Mouse (Mus musculus): ENCODE measurements around the gene Ttc21a. TPM values are rescaled to one million over a fixed set of nuclear protein-coding genes. Genes with fewer than 3 reads are reported as not detected.

The Ttc21a gene
- polyA plus RNA-seq, 1 experiment from 2014 or later = 0.28 TPM

Other genes with a start within 250 kb of the Ttc21a start
- gene Scn10a, start 218.3 kb upstream of the Ttc21a start, polyA plus RNA-seq (2015; fragmentation: Nextera tagmentation; extraction: Ambion mirVana) = not detected in 2 replicates
- not detected in 2 replicates for gene Scn11a, start 112.2 kb upstream of the Ttc21a start, polyA plus RNA-seq (2015; fragmentation: Nextera tagmentation; extraction: Ambion mirVana)
- 53.3 and 58.1 TPM in 2 replicates for gene Wdr48, start 42.7 kb upstream of the Ttc21a start, polyA plus RNA-seq (2015; fragmentation: Nextera tagmentation; extraction: Ambion mirVana)
- gene Gorasp1, start within 50 bp of the Ttc21a start, polyA plus RNA-seq (2015; fragmentation: Nextera tagmentation; extraction: Ambion mirVana) = 28.0 and 31.9 TPM in 2 replicates
- gene Csrnp1, start 47.1 kb downstream of the Ttc21a start, polyA plus RNA-seq (2015; fragmentation: Nextera tagmentation; extraction: Ambion mirVana) = 3.3 and 4.5 TPM in 2 replicates
- gene Xirp1, start 86.0 kb downstream of the Ttc21a start, polyA plus RNA-seq (2015; fragmentation: Nextera tagmentation; extraction: Ambion mirVana) = 0.14 and 0.22 TPM in 2 replicates
- 8.9 and 9.6 TPM in 2 replicates for gene Cx3cr1, start 132.3 kb downstream of the Ttc21a start, polyA plus RNA-seq (2015; fragmentation: Nextera tagmentation; extraction: Ambion mirVana)
- 0.52 and 0.98 TPM in 2 replicates for gene Ccr8, start 154.5 kb downstream of the Ttc21a start, polyA plus RNA-seq (2015; fragmentation: Nextera tagmentation; extraction: Ambion mirVana)
- 33.5 and 35.6 TPM in 2 replicates for gene Slc25a38, start 172.8 kb downstream of the Ttc21a start, polyA plus RNA-seq (2015; fragmentation: Nextera tagmentation; extraction: Ambion mirVana)
- 1,482 and 1,560 TPM in 2 replicates for gene Rpsa, start 190.1 kb downstream of the Ttc21a start, polyA plus RNA-seq (2015; fragmentation: Nextera tagmentation; extraction: Ambion mirVana)
- gene Mobp, start 212.1 kb downstream of the Ttc21a start, polyA plus RNA-seq (2015; fragmentation: Nextera tagmentation; extraction: Ambion mirVana) = not detected in 2 replicates

Data from embryonic facial prominence, embryonic 13.5 days (tissue).